In the genomic region with DNA sequence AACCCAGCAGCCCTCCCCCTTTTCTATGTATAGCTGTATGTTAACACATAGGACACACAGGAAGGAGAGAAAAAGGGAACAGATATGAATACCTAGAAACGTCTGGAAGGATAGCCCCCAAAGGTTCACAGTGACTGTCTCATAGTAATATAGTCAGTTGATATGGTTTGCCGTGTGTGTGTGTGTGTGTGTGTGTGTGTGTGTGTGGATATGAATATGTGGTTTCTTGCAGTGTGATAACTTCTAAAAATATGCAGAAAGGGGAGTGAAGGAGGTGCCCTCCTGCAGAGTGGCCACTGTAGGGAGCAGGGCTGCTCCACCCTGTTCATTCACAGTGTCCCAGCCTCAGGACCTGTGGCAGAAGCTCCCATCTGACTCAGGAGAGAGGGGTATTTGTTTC, we compare ENCODE assay signal across 22 mouse cellular contexts. TPM values are rescaled to one million over a fixed set of nuclear protein-coding genes. Genes with fewer than 3 reads are reported as not detected.
DNase-seq lines count a peak whose midpoint lies in the region; ATAC-seq and TF ChIP-seq lines count a peak whose summit lies in the region.
"Had no signal": no experiment of that assay in that cellular context is flagged by ENCODE, and none has a peak within 500 bp of the region (broad histone marks: within the 10 kb centered on the region; RNA-seq: fewer than 3 reads in every experiment).

No protein-coding gene starts in this region.

- 55% methylated on average over 2 of the region's 2 CpGs for WGBS in heart, embryonic 15.5 days
- WGBS in liver, embryonic 15.5 days (ENCODE audit: insufficient replicate concordance), result 11% methylated on average over 2 of the region's 2 CpGs
- WGBS in hindbrain, embryonic 13.5 days, result 72% methylated on average over 2 of the region's 2 CpGs

- no peak overlapping the region for H3K4me3 ChIP-seq in heart, embryonic 15.5 days
- peak overlapping the region; percentile 67 for H3K4me3 ChIP-seq in G1E (ENCODE audit: low read depth, low read length)
- peak overlapping the region; percentile 19 for H3K4me3 ChIP-seq in liver, embryonic 15.5 days (replicated peaks)
- no peak overlapping the region for H3K4me3 ChIP-seq in hindbrain, embryonic 13.5 days
- H3K4me3 ChIP-seq: embryonic facial prominence, embryonic 12.5 days; myocyte; neural tube, embryonic 15.5 days had no signal

- H3K4me2 ChIP-seq in heart, embryonic 15.5 days, result peak overlapping the region; percentile 47
- peak overlapping the region; percentile 59 for H3K4me2 ChIP-seq in liver, embryonic 15.5 days
- H3K4me2 ChIP-seq in hindbrain, embryonic 13.5 days, result no peak overlapping the region
- H3K4me2 ChIP-seq: embryonic facial prominence, embryonic 12.5 days; neural tube, embryonic 15.5 days had no signal

- no peak overlapping the region for H3K9ac ChIP-seq in heart, embryonic 15.5 days
- peak overlapping the region; percentile 20; the same call in 1 of the 2 replicates for H3K9ac ChIP-seq in liver, embryonic 15.5 days
- H3K9ac ChIP-seq in hindbrain, embryonic 13.5 days, result no peak overlapping the region
- H3K9ac ChIP-seq: embryonic facial prominence, embryonic 12.5 days; neural tube, embryonic 15.5 days had no signal

- no peak for DNase-seq in heart, postnatal 14 days
- no peak for DNase-seq in G1E (ENCODE audit: low spot score)
- no peak for DNase-seq in left cerebral cortex, postnatal 25 days (ENCODE audit: low spot score in 2 of 2)
- DNase-seq: adrenal gland, adult 2 months; cerebellum, postnatal 25 days; gastrocnemius, postnatal 36 days; kidney, adult 8-10 months; kidney, postnatal 4 days; lung, adult 18-20 months; lung, postnatal 4 days; midbrain, embryonic 14.5 days; right cerebral cortex, postnatal 25 days; thymus, postnatal 36 days had no signal

- peaks cover 62% of the 10 kb centered on the region for H3K36me3 ChIP-seq in heart, embryonic 15.5 days
- peaks cover 68% of the 10 kb centered on the region for H3K36me3 ChIP-seq in G1E (replicated peaks)
- H3K36me3 ChIP-seq in liver, embryonic 15.5 days (replicated peaks), result no peaks in the 10 kb centered on the region; the same call in 1 of the 2 replicates
- peaks cover 89% of the 10 kb centered on the region for H3K36me3 ChIP-seq in hindbrain, embryonic 13.5 days

- H3K4me1 ChIP-seq in heart, embryonic 15.5 days (replicated peaks), result peaks cover 29% of the 10 kb centered on the region
- H3K4me1 ChIP-seq in G1E (ENCODE audit: insufficient read depth, low read depth, low read length), result peaks cover 74% of the 10 kb centered on the region
- peaks cover 36% of the 10 kb centered on the region for H3K4me1 ChIP-seq in liver, embryonic 15.5 days (replicated peaks)
- peaks cover 8% of the 10 kb centered on the region; the same call in 1 of the 2 replicates for H3K4me1 ChIP-seq in hindbrain, embryonic 13.5 days (replicated peaks)
- H3K4me1 ChIP-seq: embryonic facial prominence, embryonic 12.5 days; neural tube, embryonic 15.5 days had no signal

- H3K27ac ChIP-seq in heart, embryonic 15.5 days, result peak overlapping the region; percentile 96
- H3K27ac ChIP-seq in liver, embryonic 15.5 days (replicated peaks), result peak overlapping the region; percentile 79
- H3K27ac ChIP-seq in hindbrain, embryonic 13.5 days, result no peak overlapping the region
- H3K27ac ChIP-seq: embryonic facial prominence, embryonic 12.5 days; neural tube, embryonic 15.5 days had no signal

- H3K27me3 ChIP-seq in heart, embryonic 15.5 days, result no peaks in the 10 kb centered on the region
- no peaks in the 10 kb centered on the region for H3K27me3 ChIP-seq in G1E (ENCODE audit: insufficient read depth, low read length)
- no peaks in the 10 kb centered on the region for H3K27me3 ChIP-seq in liver, embryonic 15.5 days
- H3K27me3 ChIP-seq in hindbrain, embryonic 13.5 days, result no peaks in the 10 kb centered on the region
- H3K27me3 ChIP-seq: embryonic facial prominence, embryonic 12.5 days; neural tube, embryonic 15.5 days had no signal

- intact Hi-C loops in heart, postnatal 14 days (cut with DNase I), result no loop called here
- intact Hi-C loops in left cerebral cortex, postnatal 25 days (cut with DNase I), result no loop called here

- no peaks in the 10 kb centered on the region for H3K9me3 ChIP-seq in heart, embryonic 15.5 days (replicated peaks)
- no peaks in the 10 kb centered on the region for H3K9me3 ChIP-seq in G1E (replicated peaks)
- H3K9me3 ChIP-seq in liver, embryonic 15.5 days (replicated peaks), result no peaks in the 10 kb centered on the region
- no peaks in the 10 kb centered on the region for H3K9me3 ChIP-seq in hindbrain, embryonic 13.5 days
- H3K9me3 ChIP-seq: embryonic facial prominence, embryonic 12.5 days; neural tube, embryonic 15.5 days had no signal

- no peak for TF ChIP-seq CTCF in G1E (IDR thresholded peaks at IDR 0.05; ENCODE audit: low read depth, low read length)

- ATAC-seq in heart, embryonic 15.5 days (replicated peaks; ENCODE audit: insufficient number of reproducible peaks, insufficient read depth, low FRiP score, low read depth), result no peak
- ATAC-seq in G1E (ENCODE audit: extremely low read depth, insufficient number of reproducible peaks, low FRiP score, poor library complexity, severe bottlenecking), result no peak
- peak; percentile 46; the same call in 1 of the 2 replicates for ATAC-seq in erythroblast, adult 5-6 weeks (replicated peaks; ENCODE audit: low FRiP score, poor library complexity, severe bottlenecking)
- ATAC-seq in liver, embryonic 15.5 days (ENCODE audit: insufficient read depth), result peak; percentile 53; the same call in 1 of the 2 replicates
- no peak for ATAC-seq in hindbrain, embryonic 13.5 days (ENCODE audit: low FRiP score)
- ATAC-seq: CD4-positive, CD25-positive, alpha-beta regulatory T cell, adult 4 months; inflammation-experienced regulatory T-cells, adult 6 months had no signal

RNA-seq across cellular contexts. Expression of a gene that starts 23.4 kb away (rescaled TPM):
- polyA plus RNA-seq in heart, embryonic 15.5 days (2015; fragmentation: Nextera tagmentation; extraction: Ambion mirVana), result 38.5 and 42.9 TPM in 2 replicates
- total RNA-seq in heart, postnatal 14 days (2021), result 10 to 100 TPM; 55.6 to 56.6 TPM
- total RNA-seq in G1E (2014; fragmentation: Nextera tagmentation) (11.8 and 16.6 TPM in 2 replicates), G1E (2017) (7.0 and 8.2 TPM in 2 replicates)
- 7.0 and 9.4 TPM in 2 replicates for polyA plus RNA-seq in G1E (2012)
- total RNA-seq in erythroblast, adult 5-6 weeks (2015; ENCODE audit: low replicate concordance), result 0.19 and 0.42 TPM in 2 replicates
- 0.60 and 0.84 TPM in 2 replicates for total RNA-seq in erythroblast, adult 5-6 weeks (2017; ENCODE audit: low replicate concordance)
- polyA plus RNA-seq in liver, embryonic 15.5 days (2015; fragmentation: Nextera tagmentation; extraction: Ambion mirVana), result 4.3 and 4.8 TPM in 2 replicates
- 10 to 100 TPM; 66.2 to 72.1 TPM for total RNA-seq in left cerebral cortex, postnatal 25 days (2021)
- 42.4 and 45.4 TPM in 2 replicates for polyA plus RNA-seq in hindbrain, embryonic 13.5 days (2015; fragmentation: Nextera tagmentation; extraction: Ambion mirVana)

RNA-seq across cellular contexts. Expression of a gene that starts 23.5 kb away (rescaled TPM):
- polyA plus RNA-seq in heart, embryonic 15.5 days (2015; fragmentation: Nextera tagmentation; extraction: Ambion mirVana), result 33.3 and 38.4 TPM in 2 replicates
- 10 to 100 TPM; 18.4 to 18.7 TPM for total RNA-seq in heart, postnatal 14 days (2021)
- total RNA-seq in G1E (2014; fragmentation: Nextera tagmentation), result 28.6 and 37.8 TPM in 2 replicates
- total RNA-seq in G1E (2017), result 69.3 and 82.1 TPM in 2 replicates
- polyA plus RNA-seq in G1E (2012), result 17.6 and 30.9 TPM in 2 replicates
- total RNA-seq in erythroblast, adult 5-6 weeks (2015; ENCODE audit: low replicate concordance), result 13.6 and 14.2 TPM in 2 replicates
- 14.8 and 30.1 TPM in 2 replicates for total RNA-seq in erythroblast, adult 5-6 weeks (2017; ENCODE audit: low replicate concordance)
- 23.1 and 24.6 TPM in 2 replicates for polyA plus RNA-seq in liver, embryonic 15.5 days (2015; fragmentation: Nextera tagmentation; extraction: Ambion mirVana)
- total RNA-seq in left cerebral cortex, postnatal 25 days (2021), result 10 to 100 TPM; 60.8 to 63.3 TPM
- 90.9 and 99.6 TPM in 2 replicates for polyA plus RNA-seq in hindbrain, embryonic 13.5 days (2015; fragmentation: Nextera tagmentation; extraction: Ambion mirVana)

RNA-seq across cellular contexts. Expression of a gene that starts 37.7 kb away (rescaled TPM):
- 45.9 and 49.4 TPM in 2 replicates for polyA plus RNA-seq in heart, embryonic 15.5 days (2015; fragmentation: Nextera tagmentation; extraction: Ambion mirVana)
- total RNA-seq in heart, postnatal 14 days (2021), result 10 to 100 TPM; 13.5 to 13.9 TPM
- total RNA-seq in G1E (2014; fragmentation: Nextera tagmentation), result 31.2 and 33.0 TPM in 2 replicates
- total RNA-seq in G1E (2017), result 45.2 and 47.0 TPM in 2 replicates
- 94.3 and 129 TPM in 2 replicates for polyA plus RNA-seq in G1E (2012)
- 13.6 and 14.4 TPM in 2 replicates for total RNA-seq in erythroblast, adult 5-6 weeks (2015; ENCODE audit: low replicate concordance)
- total RNA-seq in erythroblast, adult 5-6 weeks (2017; ENCODE audit: low replicate concordance), result 15.8 and 45.9 TPM in 2 replicates
- 38.9 and 39.3 TPM in 2 replicates for polyA plus RNA-seq in liver, embryonic 15.5 days (2015; fragmentation: Nextera tagmentation; extraction: Ambion mirVana)
- 10 to 100 TPM; 36.1 to 39.2 TPM for total RNA-seq in left cerebral cortex, postnatal 25 days (2021)
- 90.8 and 92.5 TPM in 2 replicates for polyA plus RNA-seq in hindbrain, embryonic 13.5 days (2015; fragmentation: Nextera tagmentation; extraction: Ambion mirVana)

RNA-seq across cellular contexts. Expression of a gene that starts 52.7 kb away (rescaled TPM):
- polyA plus RNA-seq in heart, embryonic 15.5 days (2015; fragmentation: Nextera tagmentation; extraction: Ambion mirVana), result 20.4 and 25.0 TPM in 2 replicates
- 10 to 100 TPM; 25.0 to 26.1 TPM for total RNA-seq in heart, postnatal 14 days (2021)
- total RNA-seq in G1E (2014; fragmentation: Nextera tagmentation) (16.5 and 25.6 TPM in 2 replicates), G1E (2017) (34.0 and 36.9 TPM in 2 replicates)
- 12.4 and 12.5 TPM in 2 replicates for polyA plus RNA-seq in G1E (2012)
- total RNA-seq in erythroblast, adult 5-6 weeks (2015; ENCODE audit: low replicate concordance), result 6.5 and 7.1 TPM in 2 replicates
- total RNA-seq in erythroblast, adult 5-6 weeks (2017; ENCODE audit: low replicate concordance), result 10.8 and 12.7 TPM in 2 replicates
- polyA plus RNA-seq in liver, embryonic 15.5 days (2015; fragmentation: Nextera tagmentation; extraction: Ambion mirVana), result 14.6 and 16.1 TPM in 2 replicates
- total RNA-seq in left cerebral cortex, postnatal 25 days (2021), result 10 to 100 TPM; 31.7 to 32.8 TPM
- polyA plus RNA-seq in hindbrain, embryonic 13.5 days (2015; fragmentation: Nextera tagmentation; extraction: Ambion mirVana), result 17.4 and 17.6 TPM in 2 replicates

Comparison
In these comparisons a context has a peak if more than half of its experiments do, and no peak if none do; other contexts are left out.
1. ATAC-seq: peak in erythroblast, adult 5-6 weeks (single experiment) and liver, embryonic 15.5 days (single experiment); none in heart, embryonic 15.5 days (single experiment), G1E (single experiment) and hindbrain, embryonic 13.5 days (single experiment).
2. H3K4me3 ChIP-seq: peak in G1E (single experiment) and liver, embryonic 15.5 days (single experiment); none in heart, embryonic 15.5 days (single experiment) and hindbrain, embryonic 13.5 days (single experiment).
3. RNA of a gene that starts 23.4 kb away (total RNA-seq): 66.2 to 72.1 TPM in left cerebral cortex, postnatal 25 days, 55.6 to 56.6 TPM in heart, postnatal 14 days and 7.0 to 16.6 TPM in G1E; 0.19 to 0.84 TPM in erythroblast, adult 5-6 weeks; every median in the first group is over 4 times any median in the second.